Mouse (Mus musculus) mouse trophoblast stem cell (cell line): Measurements from ENCODE around the gene Igsf6.

Source experiments
- in situ Hi-C, 2 experiments: fragments of 300-500 bp; cut with MseI, MboI; formaldehyde crosslinking; loops; 2 replicates in 1 of 2; 3 replicates in 1 of 2; pipeline ENCODE4 v1.15.1; 2025

The Igsf6 gene

GRCm38 (mm10) chr7:121074281-121074680 is at the start of gene Igsf6:
Gene Igsf6 (minus strand): TSS chr7:121074572.
- in situ Hi-C loops: no loop called here

GRCm38 (mm10) chr7:121120143-121120818 is 45.9 kb upstream of the Igsf6 start:
- in situ Hi-C loops: no loop called here

- in situ Hi-C loops: no loop called here
These were observed 37.4 kb upstream of the Igsf6 start for GRCm38 (mm10) chr7:121111762-121112161.

- in situ Hi-C loops: no loop called here
These were observed 36.9 kb upstream of the Igsf6 start for GRCm38 (mm10) chr7:121111321-121111720.

GRCm38 (mm10) chr7:121107851-121108250 is 33.5 kb upstream of the Igsf6 start:
- in situ Hi-C loops: no loop called here

GRCm38 (mm10) chr7:121098614-121099389 is 24.4 kb upstream of the Igsf6 start:
- in situ Hi-C loops: no loop called here

GRCm38 (mm10) chr7:121093026-121093425 is 18.7 kb upstream of the Igsf6 start:
- in situ Hi-C loops: no loop called here

GRCm38 (mm10) chr7:121090748-121091147 is 16.4 kb upstream of the Igsf6 start:
- in situ Hi-C loops: no loop called here

- in situ Hi-C loops: no loop called here
These were observed 14.4 kb upstream of the Igsf6 start for GRCm38 (mm10) chr7:121088745-121089144.

GRCm38 (mm10) chr7:121085500-121085899 is 11.1 kb upstream of the Igsf6 start:
- in situ Hi-C loops: no loop called here

- in situ Hi-C loops: loop anchor here in 1 of 2 experiments (5.0 kb wide), 1 partner anchor 32 kb away; no protein-coding TSS in a partner anchor
These were observed 10.6 kb upstream of the Igsf6 start for GRCm38 (mm10) chr7:121084840-121085453.

- in situ Hi-C loops: loop anchor here in 1 of 2 experiments (5.0 kb wide), 1 partner anchor 34 kb away; no protein-coding TSS in a partner anchor
These were observed 8.7 kb upstream of the Igsf6 start for GRCm38 (mm10) chr7:121082949-121083513.

- in situ Hi-C loops: loop anchor here in 1 of 2 experiments (5.0 kb wide), 1 partner anchor 35 kb away; no protein-coding TSS in a partner anchor
These were observed 7.4 kb upstream of the Igsf6 start for GRCm38 (mm10) chr7:121081816-121082215.

- in situ Hi-C loops: loop anchor here in 1 of 2 experiments (5.0 kb wide), 1 partner anchor 36 kb away; no protein-coding TSS in a partner anchor
These were observed 7.0 kb upstream of the Igsf6 start, which contains the start of gene Otoa for GRCm38 (mm10) chr7:121081350-121081749. Gene Otoa (plus strand): TSS chr7:121081650.

- in situ Hi-C loops: no loop called here
These were observed 3.5 kb upstream of the Igsf6 start for GRCm38 (mm10) chr7:121077829-121078228.

GRCm38 (mm10) chr7:121077311-121077710 is 2.9 kb upstream of the Igsf6 start:
- in situ Hi-C loops: no loop called here

- in situ Hi-C loops: no loop called here
These were observed 1.0 kb upstream of the Igsf6 start for GRCm38 (mm10) chr7:121075416-121075815.

- in situ Hi-C loops: no loop called here
These were observed 529 bp upstream of the Igsf6 start for GRCm38 (mm10) chr7:121074801-121075400.

- in situ Hi-C loops: no loop called here
These were observed 1.9 kb downstream of the Igsf6 start for GRCm38 (mm10) chr7:121072506-121072905.

- in situ Hi-C loops: no loop called here
These were observed 3.1 kb downstream of the Igsf6 start for GRCm38 (mm10) chr7:121071276-121071675.

GRCm38 (mm10) chr7:121064309-121064708 is 10.1 kb downstream of the Igsf6 start:
- in situ Hi-C loops: loop anchor here in 1 of 2 experiments (10.0 kb wide), 1 partner anchor 120 kb away; no protein-coding TSS in a partner anchor
